Mouse (Mus musculus) CH12.LX (cell line): ENCODE measurements around the gene Stfa2l1. TPM values are rescaled to one million over a fixed set of nuclear protein-coding genes. Genes with fewer than 3 reads are reported as not detected.
"Not testable (repeated sequence)": the region's sequence is repeated elsewhere in the genome, so short reads cannot be mapped to it uniquely, and the experiment has no call there.

Source experiments
- DNase-seq: peaks from one replicate; pipeline ENCODE4 v3.0.0-alpha.2; 2013; ENCODE audit errors: extremely low read depth
- H3K27ac ChIP-seq: 2 replicates; pipeline ENCODE4 v1.5.1; 2012; ENCODE audit warnings: low read depth, mild to moderate bottlenecking, control low read depth, moderate library complexity; ENCODE audit not compliant: insufficient read depth
- H3K27me3 ChIP-seq: replicated peaks from 2 replicates; pipeline ENCODE3; 2012; ENCODE audit warnings: inconsistent platforms
- H3K36me3 ChIP-seq, 2 experiments: replicated peaks in 1 of 2; 2 replicates each; pipeline versions ENCODE3 to v1.6.1; 2012; ENCODE audit warnings: inconsistent platforms in 1 of 2, low read length in 1 of 2, mild to moderate bottlenecking in 1 of 2, mixed read lengths in 1 of 2, moderate library complexity in 1 of 2; ENCODE audit not compliant: control insufficient read depth in 1 of 2, insufficient read depth in 1 of 2
- H3K4me1 ChIP-seq, 2 experiments: 2 replicates each; pipeline ENCODE4 v1.6.1; 2012; ENCODE audit warnings: inconsistent platforms in 1 of 2, moderate library complexity in 1 of 2; ENCODE audit not compliant: insufficient read depth in 2 of 2, control insufficient read depth in 1 of 2
- H3K4me2 ChIP-seq: 2 replicates; pipeline ENCODE4 v1.6.1; 2012; ENCODE audit warnings: low read depth, mild to moderate bottlenecking, control low read depth; ENCODE audit not compliant: poor library complexity, insufficient read depth, severe bottlenecking
- H3K4me3 ChIP-seq, 3 experiments: fragments of 150-350 bp in 1 of 3; sonication (generic) in 1 of 3; replicated peaks in 1 of 3; 2 replicates each; pipeline versions ENCODE3 to v1.5.1; 2011 to 2012; ENCODE audit warnings: low read depth in 2 of 3, low read length in 2 of 3, mild to moderate bottlenecking in 2 of 3, moderate library complexity in 2 of 3, control low read depth in 1 of 3, improper control_type of control experiment in 1 of 3, inconsistent platforms in 1 of 3, mixed read lengths in 1 of 3; ENCODE audit not compliant: poor library complexity in 1 of 3
- H3K79me2 ChIP-seq: replicated peaks from 2 replicates; pipeline ENCODE4 v1.6.1; 2012; ENCODE audit warnings: mild to moderate bottlenecking, moderate library complexity; ENCODE audit not compliant: control insufficient read depth, poor library complexity, insufficient read depth, severe bottlenecking; ENCODE audit errors: extremely low read depth
- H3K9ac ChIP-seq: 2 replicates; pipeline ENCODE4 v1.6.1; 2012; ENCODE audit warnings: low read depth, mild to moderate bottlenecking, control low read depth, moderate library complexity; ENCODE audit not compliant: insufficient read depth
- H3K9me3 ChIP-seq: replicated peaks from 2 replicates; pipeline ENCODE3; 2012; ENCODE audit warnings: low read length, inconsistent platforms, mixed read lengths
- BHLHE40 ChIP-seq: IDR thresholded peaks from 2 replicates; pipeline ENCODE4 v1.6.1; 2011; ENCODE audit warnings: mild to moderate bottlenecking, low read depth, low read length, improper control_type of control experiment
- CHD1 ChIP-seq: IDR thresholded peaks from 2 replicates; pipeline ENCODE4 v1.6.1; 2012; ENCODE audit warnings: low read depth, low read length, improper control_type of control experiment, inconsistent platforms
- CHD2 ChIP-seq: IDR thresholded peaks from 2 replicates; pipeline ENCODE4 v1.6.1; 2011; ENCODE audit warnings: low read length, improper control_type of control experiment
- CTCF ChIP-seq, 2 experiments: IDR thresholded peaks in 1 of 2; conservative IDR thresholded peaks in 1 of 2; 2 replicates each; pipeline ENCODE4 v1.5.1; 2011 to 2012; ENCODE audit warnings: low read depth in 2 of 2, low read length in 2 of 2, improper control_type of control experiment in 1 of 2, inconsistent platforms in 1 of 2, mild to moderate bottlenecking in 1 of 2, moderate library complexity in 1 of 2
- E2F4 ChIP-seq: IDR thresholded peaks from 2 replicates; pipeline ENCODE4 v1.6.1; 2011; ENCODE audit warnings: low read depth, low read length, improper control_type of control experiment; ENCODE audit not compliant: insufficient replicate concordance
- ELF1 ChIP-seq: IDR thresholded peaks from 2 replicates; pipeline ENCODE4 v1.6.1; 2014; ENCODE audit warnings: low read depth, mild to moderate bottlenecking, inconsistent platforms, low read length, improper control_type of control experiment
- EP300 ChIP-seq: IDR thresholded peaks from 2 replicates; pipeline ENCODE4 v1.6.1; 2011; ENCODE audit warnings: low read length, improper control_type of control experiment
- ETS1 ChIP-seq: conservative IDR thresholded peaks from 2 replicates; pipeline ENCODE4 v1.6.1; 2012; ENCODE audit warnings: low read depth, mild to moderate bottlenecking, inconsistent platforms, low read length, improper control_type of control experiment, moderate library complexity
- GABPA ChIP-seq: IDR thresholded peaks from 2 replicates; pipeline ENCODE4 v1.6.1; 2012; ENCODE audit warnings: low read depth, low read length, improper control_type of control experiment, inconsistent platforms; ENCODE audit not compliant: insufficient replicate concordance
- JUN ChIP-seq: IDR thresholded peaks from 2 replicates; pipeline ENCODE4 v1.6.1; 2011; ENCODE audit warnings: low read depth, mild to moderate bottlenecking, low read length, improper control_type of control experiment, moderate library complexity; ENCODE audit not compliant: insufficient read depth
- JUND ChIP-seq: conservative IDR thresholded peaks from 2 replicates; pipeline ENCODE4 v1.6.1; 2011; ENCODE audit warnings: low read depth, low read length, improper control_type of control experiment
- MAFK ChIP-seq: IDR thresholded peaks from 2 replicates; pipeline ENCODE4 v1.6.1; 2011; ENCODE audit warnings: low read length, improper control_type of control experiment; ENCODE audit not compliant: insufficient replicate concordance
- MAX ChIP-seq: IDR thresholded peaks from 2 replicates; pipeline ENCODE4 v1.6.1; 2011; ENCODE audit warnings: low read length, improper control_type of control experiment
- MAZ ChIP-seq: IDR thresholded peaks from 2 replicates; pipeline ENCODE4 v1.6.1; 2012; ENCODE audit warnings: low read depth, mild to moderate bottlenecking, inconsistent platforms, low read length, improper control_type of control experiment, moderate library complexity
- MXI1 ChIP-seq: IDR thresholded peaks from 2 replicates; pipeline ENCODE4 v1.6.1; 2011; ENCODE audit warnings: mild to moderate bottlenecking, low read depth, low read length, improper control_type of control experiment
- NELFE ChIP-seq: IDR thresholded peaks from 2 replicates; pipeline ENCODE4 v1.6.1; 2011; ENCODE audit warnings: low read depth, low read length, improper control_type of control experiment
- NRF1 ChIP-seq: IDR thresholded peaks from 2 replicates; pipeline ENCODE4 v1.6.1; 2014; ENCODE audit warnings: low read depth, mild to moderate bottlenecking, inconsistent platforms, low read length, improper control_type of control experiment, moderate library complexity
- RAD21 ChIP-seq: IDR thresholded peaks from 2 replicates; pipeline ENCODE4 v1.6.1; 2011; ENCODE audit warnings: low read depth, mild to moderate bottlenecking, low read length, improper control_type of control experiment, moderate library complexity
- RCOR1 ChIP-seq: conservative IDR thresholded peaks from 2 replicates; pipeline ENCODE4 v1.6.1; 2012; ENCODE audit warnings: low read depth, mild to moderate bottlenecking, inconsistent platforms, low read length, improper control_type of control experiment
- TBP ChIP-seq: conservative IDR thresholded peaks from 2 replicates; pipeline ENCODE4 v1.6.1; 2011; ENCODE audit warnings: low read depth, low read length, improper control_type of control experiment
- TCF12 ChIP-seq: IDR thresholded peaks from 2 replicates; pipeline ENCODE4 v1.6.1; 2014; ENCODE audit warnings: low read depth, mild to moderate bottlenecking, inconsistent platforms, low read length, improper control_type of control experiment
- UBTF ChIP-seq: IDR thresholded peaks from 2 replicates; pipeline ENCODE4 v1.6.1; 2012; ENCODE audit warnings: low read depth, mild to moderate bottlenecking, inconsistent platforms, low read length, improper control_type of control experiment, moderate library complexity
- USF1 ChIP-seq: IDR thresholded peaks from 2 replicates; pipeline ENCODE4 v1.6.1; 2014; ENCODE audit warnings: low read depth, mild to moderate bottlenecking, inconsistent platforms, low read length, improper control_type of control experiment
- ZC3H11A ChIP-seq: IDR thresholded peaks from 2 replicates; pipeline ENCODE4 v1.6.1; 2012; ENCODE audit warnings: low read depth, mild to moderate bottlenecking, inconsistent platforms, low read length, improper control_type of control experiment
- ZKSCAN1 ChIP-seq: IDR thresholded peaks from 2 replicates; pipeline ENCODE4 v1.6.1; 2012; ENCODE audit warnings: low read depth, inconsistent platforms, low read length, improper control_type of control experiment, borderline replicate concordance
- ZMIZ1 ChIP-seq: IDR thresholded peaks from 2 replicates; pipeline ENCODE4 v1.6.1; 2012; ENCODE audit warnings: low read depth, mild to moderate bottlenecking, inconsistent platforms, low read length, improper control_type of control experiment
- dilution Hi-C: fragments of 300-500 bp; cut with MboI; formaldehyde crosslinking; loops from 2 replicates; pipeline ENCODE4 v1.14.3; 2020; ENCODE audit warnings: low sequenced_read_pairs; ENCODE audit not compliant: extremely low pct_unique_long_range_greater_than_20kb, extremely low pct_ligation_motif_present
- in situ Hi-C: fragments of 300-500 bp; cut with MboI; formaldehyde crosslinking; loops from 3 replicates; pipeline ENCODE4 v1.14.3; 2019; ENCODE audit warnings: low sequenced_read_pairs, low pct_ligation_motif_present, low pct_unique_long_range_greater_than_20kb, mixed read lengths
- polyA plus RNA-seq: library from polyadenylated mRNA; unstranded; fragments of >175 nt; gene quantifications from 2 replicates; pipeline ENCODE4 v1.2.1, GENCODE M21; 2012; ENCODE audit warnings: low read depth; ENCODE audit not compliant: insufficient read length
- total RNA-seq, 2 experiments: library from RNA; depleted of rRNA; stranded (reverse); fragments of 300-350 nt in 1 of 2; fragments of >200 nt in 1 of 2; gene quantifications; 2 replicates each; pipeline ENCODE4 v1.2.3; 2012 to 2014

Stfa2l1 gene
- total and polyA plus RNA-seq, 3 experiments, result not detected

DNA sequence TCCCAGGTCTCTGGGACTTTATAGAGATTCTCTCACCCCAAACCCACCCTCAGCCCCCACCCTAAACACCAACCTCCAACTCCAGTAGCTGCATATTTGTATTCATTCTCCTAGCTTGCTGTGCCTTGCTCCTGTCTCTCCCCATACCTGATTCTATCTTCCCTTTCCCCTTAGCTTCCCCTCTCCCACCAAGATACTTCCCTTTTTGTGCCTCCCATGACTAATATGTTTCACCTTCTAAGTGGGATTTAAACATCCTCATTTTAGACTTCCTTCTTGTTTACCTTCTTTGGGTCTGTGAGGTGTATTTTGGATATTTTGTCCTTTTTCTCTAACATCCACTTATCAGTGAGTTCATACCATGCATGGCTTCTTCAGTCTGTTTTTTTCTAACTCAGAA lies 19.5 kb downstream of the Stfa2l1 start:
- no peak overlapping the region for H3K4me3 ChIP-seq
- DNase-seq, result no peak
- no peak overlapping the region for H3K27ac ChIP-seq
- no peaks in the 10 kb centered on the region for H3K27me3 ChIP-seq
- no peaks in the 10 kb centered on the region for H3K4me1 ChIP-seq
- no peaks in the 10 kb centered on the region for H3K9me3 ChIP-seq
- H3K4me2 ChIP-seq, result no peak overlapping the region
- no peak overlapping the region for H3K9ac ChIP-seq
- dilution Hi-C loops (no loop called here), in situ Hi-C loops (no loop called here)
- H3K79me2 ChIP-seq, result no peaks in the 10 kb centered on the region
- no peaks in the 10 kb centered on the region for H3K36me3 ChIP-seq
- TF ChIP-seq E2F4 (no peak), CHD2 (no peak), UBTF (no peak), RCOR1 (no peak), USF1 (no peak), MAZ (no peak), NRF1 (no peak), BHLHE40 (no peak), MXI1 (no peak), TBP (no peak), ELF1 (no peak), CTCF (conservative IDR thresholded peaks at IDR 0.05 in 1 of 2, IDR thresholded peaks at IDR 0.05 in 1 of 2; ENCODE audit: low read depth in 2 of 2, low read length in 2 of 2) (no peak)

- Histone ChIP-seq H3K27ac (no peak overlapping the region), H3K79me2 (no peaks in the 10 kb centered on the region), H3K4me2 (no peak overlapping the region), H3K9me3 (no peaks in the 10 kb centered on the region), H3K36me3 (no peaks in the 10 kb centered on the region), H3K9ac (no peak overlapping the region), H3K27me3 (no peaks in the 10 kb centered on the region), H3K4me1 (no peaks in the 10 kb centered on the region), H3K4me3 (no peak overlapping the region)
- in situ Hi-C loops (no loop called here), dilution Hi-C loops (no loop called here)
- DNase-seq, result no peak
- TF ChIP-seq ELF1 (no peak), UBTF (no peak), ZMIZ1 (no peak), CHD1 (no peak), MXI1 (no peak), USF1 (no peak), NELFE (no peak), RCOR1 (no peak), TCF12 (no peak), MAFK (no peak), EP300 (no peak), ETS1 (no peak), RAD21 (no peak), GABPA (no peak), ZKSCAN1 (no peak), ZC3H11A (no peak), JUND (no peak), MAZ (no peak), MAX (no peak), JUN (no peak)
Observed at GRCm38 (mm10) chr16:36179910-36180309, 23.3 kb downstream of the Stfa2l1 start.

DNA sequence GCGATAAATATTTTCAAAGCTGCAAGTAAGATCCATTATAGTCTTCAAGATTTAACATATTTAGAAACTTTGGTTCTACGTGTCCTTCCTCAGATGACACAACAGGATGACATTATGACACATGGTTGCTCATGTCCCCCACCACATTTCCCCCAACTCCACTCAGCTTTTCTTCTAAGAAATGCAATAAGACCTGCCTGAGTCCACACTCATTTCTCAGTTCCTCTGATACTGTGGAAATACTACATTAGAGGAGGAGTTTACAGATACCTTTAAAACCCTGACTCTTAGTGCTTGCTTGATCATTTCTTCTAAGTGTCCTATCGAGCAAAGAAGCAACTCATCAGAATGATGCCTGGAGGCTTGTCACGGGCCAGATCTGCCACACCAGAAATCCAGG lies 27.3 kb downstream of the Stfa2l1 start, which contains the start of gene Gm5483:
Gene Gm5483, plus strand, starts transcription at position 301 of the 400 bp plus-strand sequence.
- H3K79me2 ChIP-seq, H3K9ac ChIP-seq, H3K4me1 ChIP-seq, H3K27ac ChIP-seq, in situ Hi-C loops, H3K4me2 ChIP-seq, H3K9me3 ChIP-seq, H3K4me3 ChIP-seq, H3K27me3 ChIP-seq, H3K36me3 ChIP-seq, dilution Hi-C loops: not testable (repeated sequence)
- DNase-seq, result peak; percentile 6
